Mouse (Mus musculus): ENCODE data around the gene Casc3. TPM values are rescaled to one million over a fixed set of nuclear protein-coding genes. Genes with fewer than 3 reads are reported as not detected.

The Casc3 gene
- polyA plus RNA-seq, 1 experiment from 2014 or later, result 36.2 TPM

GRCm38 (mm10) chr11:98771844-98772525 is 32.7 kb upstream of the Casc3 start:
- H3K4me3 ChIP-seq (ENCODE audit: low read length), result no peak overlapping the region
- WGBS, result 87% methylated on average over 11 of the region's 11 CpGs
- no peak overlapping the region for H3K27ac ChIP-seq (ENCODE audit: low read length)

GRCm38 (mm10) chr11:98772667-98773171 is 32.0 kb upstream of the Casc3 start:
- 36% methylated on average over 8 of the region's 8 CpGs for WGBS
- H3K4me2 ChIP-seq (replicated peaks; ENCODE audit: low read depth, low read length), result no peak overlapping the region; the same call in 1 of the 2 replicates
- H3K36me3 ChIP-seq (ENCODE audit: insufficient read depth, low read length), result peaks cover 14% of the 10 kb centered on the region
- H3K4me1 ChIP-seq (ENCODE audit: insufficient read depth, low read length), result peaks cover 68% of the 10 kb centered on the region
- no peaks in the 10 kb centered on the region for H3K27me3 ChIP-seq (ENCODE audit: insufficient read depth, low read length)
- no peaks in the 10 kb centered on the region for H3K9me3 ChIP-seq (ENCODE audit: low read length)
- ATAC-seq (ENCODE audit: low FRiP score, low TSS enrichment), result no peak
- peak overlapping the region; percentile 51; the same call in 1 of the 2 replicates for H3K27ac ChIP-seq (ENCODE audit: low read length)
- H3K4me3 ChIP-seq (ENCODE audit: low read length), result no peak overlapping the region
- H3K9ac ChIP-seq (replicated peaks; ENCODE audit: low read length), result no peak overlapping the region

More at GRCm38 (mm10) chr11:98771844-98772525, 32.7 kb upstream of the Casc3 start:
- Histone ChIP-seq H3K9me3 (ENCODE audit: low read length) (no peaks in the 10 kb centered on the region), H3K9ac (replicated peaks; ENCODE audit: low read length) (no peak overlapping the region), H3K4me1 (ENCODE audit: insufficient read depth, low read length) (peaks cover 68% of the 10 kb centered on the region), H3K4me2 (replicated peaks; ENCODE audit: low read depth, low read length) (no peak overlapping the region), H3K36me3 (ENCODE audit: insufficient read depth, low read length) (peaks cover 14% of the 10 kb centered on the region), H3K27me3 (ENCODE audit: insufficient read depth, low read length) (no peaks in the 10 kb centered on the region)
- ATAC-seq (ENCODE audit: low FRiP score, low TSS enrichment), result no peak

- H3K9ac ChIP-seq (replicated peaks; ENCODE audit: low read length), result peak overlapping the region; percentile 55; the same call in 1 of the 2 replicates
- peak overlapping the region; percentile 44 for H3K4me3 ChIP-seq (ENCODE audit: low read length)
- no peaks in the 10 kb centered on the region for H3K27me3 ChIP-seq (ENCODE audit: insufficient read depth, low read length)
- peak overlapping the region; percentile 51; the same call in 1 of the 2 replicates for H3K27ac ChIP-seq (ENCODE audit: low read length)
- peak overlapping the region; percentile 82 for H3K4me2 ChIP-seq (replicated peaks; ENCODE audit: low read depth, low read length)
- peaks cover 14% of the 10 kb centered on the region for H3K36me3 ChIP-seq (ENCODE audit: insufficient read depth, low read length)
- no peaks in the 10 kb centered on the region for H3K9me3 ChIP-seq (ENCODE audit: low read length)
- ATAC-seq (ENCODE audit: low FRiP score, low TSS enrichment), result peak; percentile 86
- under 1% methylated on average over 37 of the region's 37 CpGs for WGBS
- peaks cover 62% of the 10 kb centered on the region for H3K4me1 ChIP-seq (ENCODE audit: insufficient read depth, low read length)
Observed at GRCm38 (mm10) chr11:98773635-98774295, 30.9 kb upstream of the Casc3 start.

GRCm38 (mm10) chr11:98774582-98775347 is 29.9 kb upstream of the Casc3 start, which contains the start of gene Nr1d1:
Gene Nr1d1 (minus strand): TSS chr11:98775333.
- peak within 1 kb of the TSS; percentile 82 for H3K4me2 ChIP-seq (replicated peaks; ENCODE audit: low read depth, low read length)
- no peaks in the 10 kb centered on the region for H3K27me3 ChIP-seq (ENCODE audit: insufficient read depth, low read length)
- H3K27ac ChIP-seq (ENCODE audit: low read length), result peak within 1 kb of the TSS; percentile 94
- H3K4me1 ChIP-seq (ENCODE audit: insufficient read depth, low read length), result peaks cover 58% of the 10 kb centered on the region
- H3K9ac ChIP-seq (replicated peaks; ENCODE audit: low read length), result peak within 1 kb of the TSS; percentile 62
- H3K36me3 ChIP-seq (ENCODE audit: insufficient read depth, low read length), result peaks cover 9% of the 10 kb centered on the region
- no peaks in the 10 kb centered on the region for H3K9me3 ChIP-seq (ENCODE audit: low read length)
- H3K4me3 ChIP-seq (ENCODE audit: low read length), result peak within 1 kb of the TSS; percentile 44
- 0 out of 2 replicates have a peak, but pooled peaks have one; percentile 7 for ATAC-seq (ENCODE audit: low FRiP score, low TSS enrichment)
- WGBS, result under 1% methylated on average over 22 of the region's 22 CpGs

- Histone ChIP-seq H3K9ac (replicated peaks; ENCODE audit: low read length) (peak overlapping the region; percentile 62), H3K4me1 (ENCODE audit: insufficient read depth, low read length) (peaks cover 63% of the 10 kb centered on the region)
- peak; percentile 73 for ATAC-seq (ENCODE audit: low FRiP score, low TSS enrichment)
Observed at GRCm38 (mm10) chr11:98775348-98776051, 29.2 kb upstream of the Casc3 start.

GRCm38 (mm10) chr11:98776052-98776764 is 28.5 kb upstream of the Casc3 start:
- no peak for ATAC-seq (ENCODE audit: low FRiP score, low TSS enrichment)
- peak overlapping the region; percentile 44 for H3K4me3 ChIP-seq (ENCODE audit: low read length)
- H3K4me1 ChIP-seq (ENCODE audit: insufficient read depth, low read length), result peaks cover 70% of the 10 kb centered on the region
- no peaks in the 10 kb centered on the region for H3K9me3 ChIP-seq (ENCODE audit: low read length)
- H3K4me2 ChIP-seq (replicated peaks; ENCODE audit: low read depth, low read length), result peak overlapping the region; percentile 82
- H3K36me3 ChIP-seq (ENCODE audit: insufficient read depth, low read length), result no peaks in the 10 kb centered on the region
- H3K27me3 ChIP-seq (ENCODE audit: insufficient read depth, low read length), result no peaks in the 10 kb centered on the region
- 31% methylated on average over 12 of the region's 12 CpGs for WGBS
- H3K27ac ChIP-seq (ENCODE audit: low read length), result peak overlapping the region; percentile 94
- peak overlapping the region; percentile 62 for H3K9ac ChIP-seq (replicated peaks; ENCODE audit: low read length)

More at GRCm38 (mm10) chr11:98775348-98776051, 29.2 kb upstream of the Casc3 start:
- Histone ChIP-seq H3K36me3 (ENCODE audit: insufficient read depth, low read length) (peaks cover 2% of the 10 kb centered on the region), H3K4me3 (ENCODE audit: low read length) (peak overlapping the region; percentile 44), H3K4me2 (replicated peaks; ENCODE audit: low read depth, low read length) (peak overlapping the region; percentile 82), H3K27ac (ENCODE audit: low read length) (peak overlapping the region; percentile 94), H3K27me3 (ENCODE audit: insufficient read depth, low read length) (no peaks in the 10 kb centered on the region), H3K9me3 (ENCODE audit: low read length) (no peaks in the 10 kb centered on the region)
- 1% methylated on average over 15 of the region's 15 CpGs for WGBS

GRCm38 (mm10) chr11:98776843-98777590 is 27.7 kb upstream of the Casc3 start:
- 5% methylated on average over 9 of the region's 9 CpGs for WGBS
- peak overlapping the region; percentile 94 for H3K27ac ChIP-seq (ENCODE audit: low read length)
- H3K36me3 ChIP-seq (ENCODE audit: insufficient read depth, low read length), result no peaks in the 10 kb centered on the region
- peak overlapping the region; percentile 62 for H3K9ac ChIP-seq (replicated peaks; ENCODE audit: low read length)
- no peak overlapping the region for H3K4me3 ChIP-seq (ENCODE audit: low read length)
- H3K27me3 ChIP-seq (ENCODE audit: insufficient read depth, low read length), result no peaks in the 10 kb centered on the region
- peaks cover 78% of the 10 kb centered on the region for H3K4me1 ChIP-seq (ENCODE audit: insufficient read depth, low read length)
- peak; percentile 17; the same call in 1 of the 2 replicates for ATAC-seq (ENCODE audit: low FRiP score, low TSS enrichment)
- H3K4me2 ChIP-seq (replicated peaks; ENCODE audit: low read depth, low read length), result peak overlapping the region; percentile 82
- no peaks in the 10 kb centered on the region for H3K9me3 ChIP-seq (ENCODE audit: low read length)

GRCm38 (mm10) chr11:98777888-98778287 is 26.8 kb upstream of the Casc3 start:
- Histone ChIP-seq H3K36me3 (ENCODE audit: insufficient read depth, low read length) (no peaks in the 10 kb centered on the region), H3K9ac (replicated peaks; ENCODE audit: low read length) (no peak overlapping the region), H3K27ac (ENCODE audit: low read length) (peak overlapping the region; percentile 94)

More at GRCm38 (mm10) chr11:98777888-98778287, 26.8 kb upstream of the Casc3 start:
- peaks cover 79% of the 10 kb centered on the region for H3K4me1 ChIP-seq (ENCODE audit: insufficient read depth, low read length)
- no peak for ATAC-seq (ENCODE audit: low FRiP score, low TSS enrichment)
- H3K27me3 ChIP-seq (ENCODE audit: insufficient read depth, low read length), result no peaks in the 10 kb centered on the region
- no peak overlapping the region for H3K4me3 ChIP-seq (ENCODE audit: low read length)
- H3K9me3 ChIP-seq (ENCODE audit: low read length), result no peaks in the 10 kb centered on the region
- H3K4me2 ChIP-seq (replicated peaks; ENCODE audit: low read depth, low read length), result no peak overlapping the region
